Mouse (Mus musculus) ES-E14 (cell line): ENCODE data around the gene Capzb. TPM values are rescaled to one million over a fixed set of nuclear protein-coding genes. Genes with fewer than 3 reads are reported as not detected.

Experiments used
- DNase-seq: peaks from one replicate; pipeline ENCODE4 v3.0.0-alpha.2; 2013; ENCODE audit warnings: low read depth, low spot score
- H3K27ac ChIP-seq: 2 replicates; pipeline ENCODE4 v1.5.1; 2012; ENCODE audit warnings: low read depth, mild to moderate bottlenecking, low read length, moderate library complexity, mixed read lengths; ENCODE audit not compliant: poor library complexity, insufficient read depth, severe bottlenecking
- H3K36me3 ChIP-seq: 2 replicates; pipeline ENCODE4 v1.6.1; 2012; ENCODE audit warnings: mild to moderate bottlenecking, low read length, moderate library complexity, mixed read lengths; ENCODE audit not compliant: control insufficient read depth, poor library complexity, insufficient read depth, severe bottlenecking
- H3K4me1 ChIP-seq, 2 experiments: fragments of 150-350 bp in 1 of 2; sonication (generic) in 1 of 2; 2 replicates each; pipeline ENCODE4 v1.6.1; 2012; ENCODE audit warnings: low read length in 2 of 2, mild to moderate bottlenecking in 1 of 2, mixed read lengths in 1 of 2; ENCODE audit not compliant: control insufficient read depth in 2 of 2, insufficient read depth in 2 of 2, poor library complexity in 1 of 2
- H3K4me3 ChIP-seq, 2 experiments: fragments of 150-350 bp in 1 of 2; sonication (generic) in 1 of 2; 2 replicates each; pipeline ENCODE4 v1.5.1; 2012; ENCODE audit warnings: low read length in 2 of 2, low read depth in 1 of 2, mild to moderate bottlenecking in 1 of 2, mixed read lengths in 1 of 2; ENCODE audit not compliant: insufficient read depth in 1 of 2, poor library complexity in 1 of 2, severe bottlenecking in 1 of 2
- H3K9ac ChIP-seq: 2 replicates; pipeline ENCODE4 v1.6.1; 2012; ENCODE audit warnings: low read depth, mild to moderate bottlenecking, low read length, mixed read lengths; ENCODE audit not compliant: poor library complexity, insufficient read depth, severe bottlenecking
- H3K9me3 ChIP-seq: fragments of 150-350 bp; sonication (generic); 2 replicates; pipeline ENCODE4 v1.6.1; 2012; ENCODE audit warnings: low read depth, mild to moderate bottlenecking, low read length; ENCODE audit not compliant: control insufficient read depth, insufficient read depth
- CHD2 ChIP-seq: IDR thresholded peaks from 2 replicates; pipeline ENCODE4 v1.6.1; 2014; ENCODE audit warnings: mild to moderate bottlenecking, low read depth, low read length, inconsistent platforms
- HCFC1 ChIP-seq: IDR thresholded peaks from 2 replicates; pipeline ENCODE4 v1.6.1; 2012; ENCODE audit warnings: low read length, inconsistent platforms, borderline replicate concordance; ENCODE audit not compliant: insufficient read depth
- MAFK ChIP-seq: IDR thresholded peaks from 2 replicates; pipeline ENCODE4 v1.6.1; 2014; ENCODE audit warnings: mild to moderate bottlenecking, low read depth, low read length, inconsistent platforms; ENCODE audit not compliant: insufficient read depth
- ZC3H11A ChIP-seq: IDR thresholded peaks from 2 replicates; pipeline ENCODE4 v1.6.1; 2012; ENCODE audit warnings: low read depth, mild to moderate bottlenecking, inconsistent platforms, low read length, borderline replicate concordance
- ZNF384 ChIP-seq: IDR thresholded peaks from 2 replicates; pipeline ENCODE4 v1.6.1; 2012; ENCODE audit warnings: low read depth, low read length, inconsistent platforms
- in situ Hi-C, 2 experiments: fragments of 600-800 bp; cut with MboI; formaldehyde crosslinking; loops; one replicate each; pipeline ENCODE4 v1.15.1; 2025; ENCODE audit warnings: low sequenced_read_pairs in 2 of 2, inconsistent platforms in 1 of 2; ENCODE audit not compliant: unreplicated experiment in 2 of 2
- total RNA-seq: library from RNA; depleted of rRNA; stranded (reverse); fragments of 300-350 nt; gene quantifications from 2 replicates; pipeline ENCODE4 v1.2.3, GENCODE M21; 2012

Capzb gene
- total RNA-seq, 1 experiment: 111 TPM

DNA sequence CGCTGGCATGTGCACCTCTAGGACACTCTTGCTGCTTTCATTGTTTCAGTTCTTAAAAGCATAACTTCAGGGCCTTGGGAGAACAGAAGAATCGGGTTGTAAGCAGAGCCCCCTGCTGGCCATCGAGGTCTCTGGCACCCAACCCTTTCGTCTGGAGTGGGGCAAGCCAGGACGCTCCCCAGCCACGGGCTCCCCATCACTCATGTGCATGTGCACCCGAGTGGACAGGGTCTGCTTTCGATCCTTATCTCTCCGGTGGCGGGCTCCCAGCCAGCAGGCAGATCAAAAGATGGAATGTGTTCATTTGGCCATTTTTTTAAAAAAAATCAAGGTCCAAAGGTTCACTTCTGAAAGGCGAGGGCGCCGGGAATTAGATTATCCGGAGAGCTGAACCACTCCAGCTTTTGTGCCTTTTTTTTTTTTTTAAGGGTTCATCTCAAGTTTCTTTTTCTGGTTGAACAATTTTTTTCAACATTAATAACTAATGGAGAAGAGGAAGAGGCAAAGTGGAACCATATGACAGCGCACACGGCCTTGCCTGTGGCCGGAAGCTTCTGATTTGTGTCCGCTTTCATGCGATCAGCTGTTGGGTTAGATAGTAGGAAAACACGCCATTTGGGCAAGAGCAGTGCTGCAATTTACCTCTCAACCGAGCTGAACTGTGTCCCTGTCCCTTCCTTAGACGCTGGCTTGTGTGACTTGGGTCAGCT is 59.5 kb downstream of the Capzb start:
- peaks cover 7 to 30% of the 10 kb centered on the region in 2 experiments; a peak in 3 of 4 replicates for H3K4me1 ChIP-seq
- DNase-seq: peak; percentile 46
- in situ Hi-C loops: no loop called here
- TF ChIP-seq ZNF384 (0 out of 2 replicates have a peak, but pooled peaks have one; percentile 38), CHD2 (no peak)
- no peaks in the 10 kb centered on the region for H3K9me3 ChIP-seq
- no peak overlapping the region for H3K27ac ChIP-seq
- no peak overlapping the region for H3K9ac ChIP-seq
- no peak overlapping the region for H3K4me3 ChIP-seq
- H3K36me3 ChIP-seq: peaks cover 23% of the 10 kb centered on the region

DNA sequence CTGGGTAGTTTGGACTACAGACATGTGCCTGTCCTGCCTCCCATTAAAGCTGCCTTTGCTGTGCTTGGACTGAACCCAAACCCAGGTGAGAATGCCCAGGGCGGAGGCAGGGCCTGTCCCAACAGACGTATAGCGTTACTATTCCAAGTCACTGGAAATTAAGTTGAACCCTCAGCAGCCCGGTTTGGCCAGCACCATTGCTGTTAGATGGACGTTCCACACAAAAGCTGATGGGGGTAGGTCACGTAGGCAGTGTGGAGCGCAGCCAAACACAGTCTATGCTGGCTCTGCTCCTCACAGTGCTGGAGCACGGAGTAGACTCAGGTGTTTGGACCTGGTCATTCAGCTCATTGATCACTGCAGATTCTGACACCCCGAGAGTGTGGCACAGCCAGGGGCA is 60.5 kb downstream of the Capzb start:
- Histone ChIP-seq H3K9ac (no peak overlapping the region), H3K9me3 (no peaks in the 10 kb centered on the region), H3K36me3 (peaks cover 27% of the 10 kb centered on the region), H3K4me1 (peaks cover 7 to 27% of the 10 kb centered on the region in 2 experiments; a peak in 3 of 4 replicates), H3K27ac (no peak overlapping the region), H3K4me3 (no peak overlapping the region)
- no peak for TF ChIP-seq ZNF384
- no peak for TF ChIP-seq MAFK
- TF ChIP-seq ZC3H11A: no peak
- no peak for TF ChIP-seq CHD2
- no peak for TF ChIP-seq HCFC1
- in situ Hi-C loops: no loop called here
- DNase-seq: no peak

DNA sequence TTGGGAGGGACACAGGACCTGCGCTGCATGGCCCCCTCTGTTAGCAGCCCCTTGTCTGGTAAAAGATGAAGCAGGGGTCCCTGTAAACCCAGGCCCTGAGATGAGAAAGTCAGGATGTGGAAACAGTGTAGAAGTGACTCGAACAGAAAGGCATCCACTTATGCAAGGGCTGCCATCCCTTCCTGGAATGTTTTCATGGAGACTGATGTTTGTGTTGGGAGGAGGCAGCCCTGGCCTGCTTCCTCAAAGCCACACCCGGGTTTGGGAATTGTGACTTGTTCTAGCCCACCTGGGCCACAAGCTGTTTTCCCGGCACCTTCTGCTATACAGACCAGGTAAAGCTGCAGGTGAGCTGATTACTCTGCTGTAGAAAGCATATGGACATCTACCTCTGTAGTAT is 63.4 kb downstream of the Capzb start:
- peaks cover 44% of the 10 kb centered on the region for H3K36me3 ChIP-seq
- no peaks in the 10 kb centered on the region for H3K9me3 ChIP-seq
- no peak for TF ChIP-seq ZNF384
- TF ChIP-seq ZC3H11A: no peak
- no peak for TF ChIP-seq CHD2
- TF ChIP-seq HCFC1: no peak
- TF ChIP-seq MAFK: no peak
- H3K4me1 ChIP-seq: peaks cover 4 to 8% of the 10 kb centered on the region in 2 experiments; a peak in 2 of 4 replicates
- in situ Hi-C loops: no loop called here
- DNase-seq: no peak
- H3K27ac ChIP-seq: no peak overlapping the region
- H3K4me3 ChIP-seq: no peak overlapping the region
- H3K9ac ChIP-seq: no peak overlapping the region

DNA sequence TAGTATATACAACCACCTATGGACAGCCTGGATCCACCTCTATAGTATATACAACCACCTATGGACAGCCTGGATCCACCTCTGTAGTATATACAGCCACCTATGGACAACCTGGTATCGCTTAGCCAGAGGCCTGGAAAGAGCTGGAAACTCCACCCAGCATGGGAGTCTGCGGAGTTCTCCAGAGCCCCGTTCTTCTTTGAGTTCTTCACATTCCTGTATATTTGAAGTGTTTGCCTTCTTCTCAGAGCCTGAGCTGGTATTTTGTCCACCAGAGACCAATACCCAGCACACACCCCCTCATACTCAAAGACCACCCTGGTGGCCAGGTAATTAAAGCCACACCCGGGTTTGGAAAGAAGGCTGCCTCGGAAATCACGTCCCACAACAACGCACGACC is 64.0 kb downstream of the Capzb start:
- no peak for DNase-seq
- Histone ChIP-seq H3K36me3 (peaks cover 49% of the 10 kb centered on the region), H3K9me3 (no peaks in the 10 kb centered on the region), H3K4me3 (no peak overlapping the region), H3K4me1 (peaks cover 2% of the 10 kb centered on the region in 2 experiments; a peak in 2 of 4 replicates), H3K9ac (no peak overlapping the region), H3K27ac (no peak overlapping the region)
- TF ChIP-seq ZC3H11A (no peak), ZNF384 (no peak), CHD2 (no peak), HCFC1 (no peak), MAFK (no peak)
- in situ Hi-C loops: no loop called here
